Mouse (Mus musculus) liver, adult 2 months (tissue): ENCODE measurements at regions not wholly inside any gene's neighbourhood (a gene's known extent, or its start where the extent isn't known, plus 50 kb on each side); places are given as distances from the start of the nearest gene placed in this dataset.

ENCODE experiments used
- DNase-seq: peaks from one replicate; pipeline ENCODE4 v3.0.0-alpha.2; 2011; ENCODE audit warnings: low read depth, low spot score; ENCODE audit errors: extremely low read depth
- H3K27ac ChIP-seq: fragments of 200-500 bp; replicated peaks from 2 replicates; pipeline ENCODE4 v1.5.1; 2012; ENCODE audit warnings: low read depth, mild to moderate bottlenecking, control low read depth, inconsistent platforms, low read length; ENCODE audit not compliant: insufficient read depth
- H3K27me3 ChIP-seq: fragments of 200-500 bp; 2 replicates; pipeline ENCODE4 v1.6.1; 2012; ENCODE audit warnings: mild to moderate bottlenecking, moderate library complexity, low read length, inconsistent platforms; ENCODE audit not compliant: control insufficient read depth, insufficient read depth
- H3K36me3 ChIP-seq: fragments of 200-500 bp; 2 replicates; pipeline ENCODE4 v1.6.1; 2012; ENCODE audit warnings: low read length, inconsistent platforms; ENCODE audit not compliant: control insufficient read depth, insufficient read depth
- H3K4me1 ChIP-seq: fragments of 200-500 bp; 2 replicates; pipeline ENCODE4 v1.6.1; 2011; ENCODE audit warnings: low read length; ENCODE audit not compliant: control insufficient read depth, insufficient read depth
- H3K4me3 ChIP-seq: fragments of 200-500 bp; 2 replicates; pipeline ENCODE4 v1.5.1; 2011; ENCODE audit warnings: low read depth, mild to moderate bottlenecking, control low read depth, low read length, moderate library complexity; ENCODE audit not compliant: insufficient read depth
- H3K79me2 ChIP-seq: fragments of 200-500 bp; 2 replicates; pipeline ENCODE4 v1.6.1; 2012; ENCODE audit warnings: inconsistent platforms, mild to moderate bottlenecking, low read length, moderate library complexity; ENCODE audit not compliant: control insufficient read depth, insufficient read depth
- H3K9ac ChIP-seq: fragments of 200-500 bp; 2 replicates; pipeline ENCODE4 v1.6.1; 2012; ENCODE audit warnings: low read depth, mild to moderate bottlenecking, control low read depth, inconsistent platforms, low read length
- CTCF ChIP-seq: fragments of 200-500 bp; IDR thresholded peaks from 2 replicates; pipeline ENCODE4 v1.5.1; 2011; ENCODE audit warnings: low read depth, low read length, control low read depth
- POLR2A ChIP-seq: fragments of 200-500 bp; IDR thresholded peaks from 2 replicates; pipeline ENCODE4 v1.6.1; 2011; ENCODE audit warnings: low read length, control low read depth; ENCODE audit not compliant: insufficient read depth; ENCODE audit errors: extremely low read depth
- WGBS: fragments of 180-500 bp; shearing (Covaris S2); methylation state at CpG from one replicate; pipeline ENCODE4 v1.1.7; 2018; 5-methylcytosine and 5-hydroxymethylcytosine counted together

GRCm38 (mm10) chr7:71475383-71475782 lies 124.1 kb upstream of the Gm10295 start:
- Histone ChIP-seq H3K4me1 (peaks cover under 1% of the 10 kb centered on the region), H3K79me2 (no peaks in the 10 kb centered on the region), H3K4me3 (no peak overlapping the region), H3K27ac (no peak overlapping the region), H3K36me3 (no peaks in the 10 kb centered on the region), H3K9ac (no peak overlapping the region), H3K27me3 (no peaks in the 10 kb centered on the region)
- no peak for TF ChIP-seq CTCF
- TF ChIP-seq POLR2A = no peak
- 89% methylated on average over 4 of the region's 4 CpGs for WGBS
- DNase-seq = no peak

DNA sequence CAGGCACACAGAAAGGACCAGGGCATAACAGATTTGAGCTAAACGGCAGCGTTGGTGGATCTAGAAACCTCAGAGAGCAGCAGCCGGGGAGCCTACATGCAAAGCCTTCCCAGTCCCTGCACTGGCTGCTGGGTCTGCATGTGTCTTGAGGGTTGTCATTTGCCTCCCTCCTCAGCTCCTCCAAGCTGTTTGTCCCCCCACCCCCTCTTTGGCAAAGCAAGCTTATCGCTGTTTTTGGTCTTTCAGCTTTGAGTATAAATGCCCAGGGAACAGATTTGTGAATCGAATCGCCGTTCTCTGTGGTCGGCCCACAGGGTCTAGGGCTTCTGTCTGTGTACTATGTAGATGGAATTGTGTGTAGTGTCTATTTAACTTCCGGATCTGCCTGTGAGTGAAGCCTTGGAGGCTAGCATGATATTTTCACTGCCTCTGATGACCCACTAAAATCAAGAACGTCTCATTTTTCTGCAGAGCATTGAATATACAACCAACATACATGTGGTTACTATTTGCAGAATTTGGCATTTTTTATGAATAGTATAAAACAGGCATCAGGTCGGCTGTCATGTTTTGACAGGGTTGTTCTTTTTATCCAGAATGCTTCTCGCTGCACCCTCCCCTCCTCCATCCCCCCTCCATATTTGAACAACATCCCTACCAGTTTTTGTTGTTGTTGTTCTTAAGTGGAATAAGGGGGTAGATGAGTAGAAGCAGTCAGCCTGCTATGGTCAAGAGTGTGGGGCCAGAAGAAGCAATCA lies 121.3 kb upstream of the Gm10295 start:
- DNase-seq = no peak
- Histone ChIP-seq H3K4me1 (peaks cover 7% of the 10 kb centered on the region), H3K27ac (peak overlapping the region; percentile 20), H3K4me3 (no peak overlapping the region), H3K36me3 (no peaks in the 10 kb centered on the region), H3K27me3 (no peaks in the 10 kb centered on the region), H3K79me2 (no peaks in the 10 kb centered on the region), H3K9ac (no peak overlapping the region)
- WGBS = 70% methylated on average over 12 of the region's 12 CpGs
- TF ChIP-seq CTCF (no peak), POLR2A (no peak)

- Histone ChIP-seq H3K4me1 (peaks cover 10% of the 10 kb centered on the region), H3K27ac (peak overlapping the region; percentile 23), H3K4me3 (no peak overlapping the region), H3K36me3 (no peaks in the 10 kb centered on the region), H3K9ac (no peak overlapping the region), H3K27me3 (no peaks in the 10 kb centered on the region), H3K79me2 (no peaks in the 10 kb centered on the region)
- TF ChIP-seq CTCF (no peak), POLR2A (no peak)
- WGBS = 52% methylated on average over 18 of the region's 18 CpGs
- peak; percentile 19 for DNase-seq
These were observed 120.5 kb upstream of the Gm10295 start for GRCm38 (mm10) chr7:71471658-71472383.

DNA sequence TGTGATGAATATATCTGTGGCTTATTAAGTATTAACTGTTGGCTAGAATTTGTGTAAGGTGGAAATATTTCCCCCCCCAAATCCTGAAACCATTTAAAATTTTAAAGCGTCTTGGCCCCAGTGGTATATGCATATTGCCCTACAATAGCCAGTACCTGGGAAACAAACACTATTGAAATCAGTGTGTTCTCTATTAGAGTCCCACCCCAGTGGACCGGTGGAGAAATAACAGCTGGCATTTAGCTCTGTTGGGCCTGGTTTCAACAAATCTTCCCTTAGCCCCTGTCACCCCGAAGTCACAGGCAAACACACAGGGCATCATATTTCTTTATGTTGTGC lies 120.0 kb upstream of the Gm10295 start:
- Histone ChIP-seq H3K4me3 (no peak overlapping the region), H3K9ac (no peak overlapping the region), H3K27ac (peak overlapping the region; percentile 13; the same call in 1 of the 2 replicates), H3K27me3 (no peaks in the 10 kb centered on the region), H3K36me3 (no peaks in the 10 kb centered on the region), H3K4me1 (peaks cover 10% of the 10 kb centered on the region), H3K79me2 (no peaks in the 10 kb centered on the region)
- 35% methylated on average over 3 of the region's 3 CpGs for WGBS
- DNase-seq = no peak
- TF ChIP-seq CTCF = no peak
- TF ChIP-seq POLR2A = no peak

DNA sequence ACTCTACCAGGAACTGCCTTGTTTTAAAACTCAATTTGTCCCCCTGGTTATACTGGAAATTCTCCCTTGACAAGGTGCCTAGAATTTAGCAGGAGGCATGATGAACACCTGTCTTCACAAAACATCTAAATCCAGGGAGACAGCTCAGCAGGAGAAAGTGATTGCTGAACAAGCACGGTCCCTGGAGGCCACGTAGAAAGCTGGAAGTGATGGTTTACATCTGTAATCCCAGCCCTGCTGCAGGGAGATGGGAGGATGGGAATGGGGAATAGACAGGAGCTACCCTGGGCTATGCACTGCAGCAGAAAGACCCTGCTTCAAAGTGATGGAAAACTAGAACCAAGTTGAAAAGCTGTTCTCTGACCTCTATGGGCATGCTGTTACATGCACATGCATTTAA lies 119.1 kb upstream of the Gm10295 start:
- H3K36me3 ChIP-seq = no peaks in the 10 kb centered on the region
- H3K79me2 ChIP-seq = no peaks in the 10 kb centered on the region
- H3K4me3 ChIP-seq = no peak overlapping the region
- WGBS = 52% methylated on average over 2 of the region's 2 CpGs
- no peak overlapping the region for H3K9ac ChIP-seq
- H3K27ac ChIP-seq = no peak overlapping the region; the same call in 1 of the 2 replicates
- no peaks in the 10 kb centered on the region for H3K27me3 ChIP-seq
- H3K4me1 ChIP-seq = peaks cover 10% of the 10 kb centered on the region
- TF ChIP-seq CTCF (no peak), POLR2A (no peak)
- no peak for DNase-seq

DNA sequence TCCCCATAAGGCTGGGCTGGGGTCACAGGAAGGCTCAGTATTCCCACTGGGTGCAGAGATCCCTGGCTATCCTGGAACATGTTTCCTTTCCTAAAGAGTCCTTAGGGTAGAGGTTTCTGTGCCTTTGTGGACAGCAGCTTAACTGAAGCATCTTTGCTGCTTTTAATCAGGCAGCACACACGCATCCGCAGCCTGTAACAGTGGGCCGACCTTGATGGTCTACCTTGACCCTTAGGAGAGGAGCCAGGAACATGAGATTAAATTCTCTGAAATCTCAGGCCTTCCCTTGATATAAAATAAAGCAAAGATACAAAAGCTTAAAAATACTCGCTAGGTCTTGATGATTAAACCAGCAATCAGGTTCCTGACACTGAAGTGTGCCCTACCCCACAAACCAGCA lies 118.7 kb upstream of the Gm10295 start:
- WGBS = 68% methylated on average over 4 of the region's 4 CpGs
- peaks cover 10% of the 10 kb centered on the region for H3K4me1 ChIP-seq
- TF ChIP-seq POLR2A = no peak
- no peak for TF ChIP-seq CTCF
- no peaks in the 10 kb centered on the region for H3K27me3 ChIP-seq
- H3K9ac ChIP-seq = no peak overlapping the region
- DNase-seq = no peak
- H3K4me3 ChIP-seq = no peak overlapping the region
- H3K27ac ChIP-seq = no peak overlapping the region
- no peaks in the 10 kb centered on the region for H3K36me3 ChIP-seq
- no peaks in the 10 kb centered on the region for H3K79me2 ChIP-seq
